Comparison of ENCODE assay signal across 15 mouse cellular contexts in the genomic region with DNA sequence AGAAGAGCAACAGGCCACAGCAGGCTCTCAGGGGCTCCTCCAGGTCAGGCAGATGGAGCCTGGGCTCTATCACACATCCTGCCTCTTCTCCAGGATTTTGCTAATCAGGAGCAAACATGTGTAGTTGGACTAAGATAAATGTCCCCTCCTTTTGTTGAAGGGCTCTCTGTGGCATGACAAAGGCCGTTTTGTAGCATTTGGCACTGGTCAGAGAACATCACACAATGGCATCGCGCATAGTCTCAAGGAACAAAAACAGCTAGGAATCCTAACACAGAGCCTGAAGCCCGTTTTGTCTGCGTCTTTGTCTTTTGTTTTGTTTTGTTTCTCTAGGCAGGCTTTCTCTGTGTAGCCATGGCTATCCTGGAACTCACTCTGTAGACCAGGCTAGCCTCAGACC. TPM values are rescaled to one million over a fixed set of nuclear protein-coding genes. Genes with fewer than 3 reads are reported as not detected.
A peak's percentile ranks its signal among the peaks of the same experiment; 100 is the strongest.
DNase-seq lines count a peak whose midpoint lies in the region; ATAC-seq and TF ChIP-seq lines count a peak whose summit lies in the region.
"Had no signal": no experiment of that assay in that cellular context is flagged by ENCODE, and none has a peak within 500 bp of the region (broad histone marks: within the 10 kb centered on the region; RNA-seq: fewer than 3 reads in every experiment).

No protein-coding gene starts in this region.

- no peaks in the 10 kb centered on the region for H3K9me3 ChIP-seq in heart, embryonic 15.5 days (replicated peaks)
- H3K9me3 ChIP-seq in megakaryocyte, embryonic 14.5 days: no peaks in the 10 kb centered on the region
- no peaks in the 10 kb centered on the region for H3K9me3 ChIP-seq in liver, embryonic 14.5 days (ENCODE audit: control insufficient read depth, low read length)
- H3K9me3 ChIP-seq: limb, embryonic 13.5 days had no signal

- no peak for TF ChIP-seq CTCF in liver, embryonic 14.5 days (IDR thresholded peaks at IDR 0.05; ENCODE audit: low read depth)

- H3K27me3 ChIP-seq in heart, embryonic 15.5 days: no peaks in the 10 kb centered on the region
- H3K27me3 ChIP-seq in megakaryocyte, embryonic 14.5 days (replicated peaks): no peaks in the 10 kb centered on the region
- no peaks in the 10 kb centered on the region for H3K27me3 ChIP-seq in liver, embryonic 14.5 days (ENCODE audit: control insufficient read depth, insufficient read depth, low read length)
- H3K27me3 ChIP-seq: limb, embryonic 13.5 days had no signal

- peak; percentile 28; the same call in 1 of the 2 replicates for ATAC-seq in heart, embryonic 15.5 days (replicated peaks; ENCODE audit: insufficient number of reproducible peaks, insufficient read depth, low FRiP score, low read depth)
- no peak for ATAC-seq in megakaryocyte, adult 5-6 weeks (ENCODE audit: poor library complexity, severe bottlenecking)
- no peak for ATAC-seq in liver, embryonic 14.5 days (ENCODE audit: insufficient read depth)

- no peak overlapping the region for H3K4me2 ChIP-seq in heart, embryonic 15.5 days
- H3K4me2 ChIP-seq in liver, embryonic 14.5 days (ENCODE audit: low read depth): no peak overlapping the region
- H3K4me2 ChIP-seq: hindbrain, embryonic 14.5 days; limb, embryonic 13.5 days had no signal

- H3K27ac ChIP-seq in heart, embryonic 15.5 days: peak overlapping the region; percentile 47
- H3K27ac ChIP-seq in liver, embryonic 14.5 days: no peak overlapping the region
- H3K27ac ChIP-seq: hindbrain, embryonic 14.5 days; limb, embryonic 13.5 days had no signal

- WGBS in heart, embryonic 15.5 days: 58% methylated on average over 5 of the region's 5 CpGs
- WGBS in liver, embryonic 14.5 days (ENCODE audit: insufficient replicate concordance): 43% methylated on average over 5 of the region's 5 CpGs

- DNase-seq in heart, adult 11 months: no peak
- DNase-seq in embryo, embryonic 10 days (ENCODE audit: low spot score): peak; percentile 42
- DNase-seq in liver, embryonic 14.5 days (ENCODE audit: low read depth in 3 of 3, low spot score in 3 of 3): no peak
- no peak for DNase-seq in lung, adult 18-20 months
- DNase-seq in right cerebral cortex, postnatal 14 days: no peak
- DNase-seq: adrenal gland, postnatal 25 days; cerebellum, postnatal 36 days; kidney, adult 11 months; kidney, postnatal 25 days; thymus, postnatal 36 days had no signal

- TF ChIP-seq EP300 in liver, embryonic 14.5 days (IDR thresholded peaks at IDR 0.05; ENCODE audit: low read depth): 0 out of 2 replicates have a peak, but pooled peaks have one; percentile 24

- no peaks in the 10 kb centered on the region for H3K36me3 ChIP-seq in heart, embryonic 15.5 days
- H3K36me3 ChIP-seq in megakaryocyte, embryonic 14.5 days (replicated peaks; ENCODE audit: low read length): no peaks in the 10 kb centered on the region
- H3K36me3 ChIP-seq in liver, embryonic 14.5 days (replicated peaks; ENCODE audit: control insufficient read depth, insufficient read depth, low read depth): no peaks in the 10 kb centered on the region
- H3K36me3 ChIP-seq: limb, embryonic 13.5 days had no signal

- 0 out of 2 replicates have a peak, but pooled peaks cover 6% of the 10 kb centered on the region for H3K4me1 ChIP-seq in heart, embryonic 15.5 days (replicated peaks)
- H3K4me1 ChIP-seq in megakaryocyte, embryonic 14.5 days: peaks cover 62% of the 10 kb centered on the region
- peaks cover 16 to 27% of the 10 kb centered on the region in 2 experiments for H3K4me1 ChIP-seq in liver, embryonic 14.5 days (replicated peaks; ENCODE audit: control insufficient read depth in 2 of 2, insufficient read depth in 2 of 2, low read length in 1 of 2)

- H3K9ac ChIP-seq in heart, embryonic 15.5 days: no peak overlapping the region
- H3K9ac ChIP-seq in liver, embryonic 14.5 days (replicated peaks): peak overlapping the region; percentile 9
- H3K9ac ChIP-seq: hindbrain, embryonic 14.5 days; limb, embryonic 13.5 days had no signal

- H3K4me3 ChIP-seq in heart, embryonic 15.5 days: no peak overlapping the region
- H3K4me3 ChIP-seq in megakaryocyte, embryonic 14.5 days (replicated peaks): peak overlapping the region; percentile 31
- H3K4me3 ChIP-seq in liver, embryonic 14.5 days (ENCODE audit: insufficient read depth in 1 of 2, low read depth in 2 of 2, low read length in 2 of 2): no peak overlapping the region
- H3K4me3 ChIP-seq: limb, embryonic 13.5 days had no signal

RNA-seq across cellular contexts. Expression of gene Tmem219, which starts 1.3 kb away (rescaled TPM):
- polyA plus RNA-seq in heart, embryonic 15.5 days (2015; fragmentation: Nextera tagmentation; extraction: Ambion mirVana): 19.2 and 23.0 TPM in 2 replicates
- 50.9 TPM in 2 replicates for polyA plus RNA-seq in megakaryocyte, embryonic 14.5 days (2012; ENCODE audit: insufficient read depth, low replicate concordance)
- total RNA-seq in megakaryocyte, adult 5-6 weeks (2015): 47.9 and 50.9 TPM in 2 replicates
- 44.9 and 45.5 TPM in 2 replicates for total RNA-seq in megakaryocyte, adult 5-6 weeks (2017)
- 10.8 and 15.3 TPM in 2 replicates for polyA plus RNA-seq in liver, embryonic 14.5 days (2012; rRNA removed)
- polyA plus RNA-seq in liver, embryonic 14.5 days (2014; fragmentation: Nextera tagmentation; extraction: Ambion mirVana): 15.7 and 17.1 TPM in 2 replicates

RNA-seq across cellular contexts. Expression of gene Kctd13, which starts 4.7 kb away (rescaled TPM):
- 12.3 and 14.8 TPM in 2 replicates for polyA plus RNA-seq in heart, embryonic 15.5 days (2015; fragmentation: Nextera tagmentation; extraction: Ambion mirVana)
- 26.4 and 59.2 TPM in 2 replicates for polyA plus RNA-seq in megakaryocyte, embryonic 14.5 days (2012; ENCODE audit: insufficient read depth, low replicate concordance)
- total RNA-seq in megakaryocyte, adult 5-6 weeks (2015): 7.3 and 12.0 TPM in 2 replicates
- 10.9 and 19.0 TPM in 2 replicates for total RNA-seq in megakaryocyte, adult 5-6 weeks (2017)
- polyA plus RNA-seq in liver, embryonic 14.5 days (2012; rRNA removed): 4.0 and 4.3 TPM in 2 replicates
- 3.0 and 4.8 TPM in 2 replicates for polyA plus RNA-seq in liver, embryonic 14.5 days (2014; fragmentation: Nextera tagmentation; extraction: Ambion mirVana)

RNA-seq across cellular contexts. Expression of gene Asphd1, which starts 25.4 kb away (rescaled TPM):
- polyA plus RNA-seq in heart, embryonic 15.5 days (2015; fragmentation: Nextera tagmentation; extraction: Ambion mirVana): 0.08 and 0.20 TPM in 2 replicates
- polyA plus RNA-seq in megakaryocyte, embryonic 14.5 days (2012; ENCODE audit: insufficient read depth, low replicate concordance): not detected in 2 replicates
- total RNA-seq in megakaryocyte, adult 5-6 weeks (2015): not detected in 2 replicates
- not detected in 2 replicates for total RNA-seq in megakaryocyte, adult 5-6 weeks (2017)
- polyA plus RNA-seq in liver, embryonic 14.5 days (2012; rRNA removed): 0.04 TPM in 1 of 2 replicates, not detected in the other
- not detected in 2 replicates for polyA plus RNA-seq in liver, embryonic 14.5 days (2014; fragmentation: Nextera tagmentation; extraction: Ambion mirVana)

RNA-seq across cellular contexts. Expression of gene Sez6l2, which starts 26.4 kb away (rescaled TPM):
- polyA plus RNA-seq in heart, embryonic 15.5 days (2015; fragmentation: Nextera tagmentation; extraction: Ambion mirVana): 0.65 and 0.83 TPM in 2 replicates
- 1.7 and 2.0 TPM in 2 replicates for polyA plus RNA-seq in megakaryocyte, embryonic 14.5 days (2012; ENCODE audit: insufficient read depth, low replicate concordance)
- total RNA-seq in megakaryocyte, adult 5-6 weeks (2015): 2.9 TPM in 1 of 2 replicates, not detected in the other
- 0.16 and 0.33 TPM in 2 replicates for total RNA-seq in megakaryocyte, adult 5-6 weeks (2017)
- polyA plus RNA-seq in liver, embryonic 14.5 days (2012; rRNA removed): 0.19 and 0.40 TPM in 2 replicates
- not detected in 2 replicates for polyA plus RNA-seq in liver, embryonic 14.5 days (2014; fragmentation: Nextera tagmentation; extraction: Ambion mirVana)

RNA-seq across cellular contexts. Expression of gene Taok2, which starts 39.5 kb away (rescaled TPM):
- 29.0 and 36.4 TPM in 2 replicates for polyA plus RNA-seq in heart, embryonic 15.5 days (2015; fragmentation: Nextera tagmentation; extraction: Ambion mirVana)
- polyA plus RNA-seq in megakaryocyte, embryonic 14.5 days (2012; ENCODE audit: insufficient read depth, low replicate concordance): 159 and 479 TPM in 2 replicates
- total RNA-seq in megakaryocyte, adult 5-6 weeks (2015): 14.3 and 19.0 TPM in 2 replicates
- 26.8 and 32.0 TPM in 2 replicates for total RNA-seq in megakaryocyte, adult 5-6 weeks (2017)
- polyA plus RNA-seq in liver, embryonic 14.5 days (2012; rRNA removed): 16.2 and 16.3 TPM in 2 replicates
- polyA plus RNA-seq in liver, embryonic 14.5 days (2014; fragmentation: Nextera tagmentation; extraction: Ambion mirVana): 6.3 and 7.0 TPM in 2 replicates
